In the genomic region with DNA sequence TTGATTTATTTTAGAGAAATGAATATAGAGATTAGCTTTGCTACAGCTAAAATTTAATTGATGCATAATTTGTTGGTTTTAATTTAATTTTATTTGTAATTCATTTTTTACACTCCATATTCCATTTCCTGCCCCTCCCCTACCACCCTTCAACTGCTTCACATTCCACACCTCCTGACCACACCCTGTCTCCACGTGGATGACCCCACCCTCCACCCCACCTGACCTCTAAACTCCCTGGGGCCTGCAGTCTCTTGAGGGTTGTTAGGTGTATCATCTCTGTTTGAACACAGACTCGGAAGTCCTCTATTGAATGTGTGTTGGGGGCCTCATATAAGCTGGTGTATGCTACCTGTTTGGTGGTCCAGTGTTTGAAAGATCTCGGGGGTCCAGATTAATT, we compare ENCODE assay signal across 15 mouse cellular contexts. TPM values are rescaled to one million over a fixed set of nuclear protein-coding genes. Genes with fewer than 3 reads are reported as not detected.
"Had no signal": no experiment of that assay in that cellular context is flagged by ENCODE, and none has a peak within 500 bp of the region (broad histone marks: within the 10 kb centered on the region; RNA-seq: fewer than 3 reads in every experiment).

No protein-coding gene starts in this region.

- H3K9me3 ChIP-seq: limb, embryonic 13.5 days; liver, embryonic 15.5 days; midbrain, embryonic 12.5 days had no signal

- H3K27ac ChIP-seq: limb, embryonic 13.5 days; liver, embryonic 15.5 days; midbrain, embryonic 12.5 days had no signal

- H3K9ac ChIP-seq: limb, embryonic 13.5 days; liver, embryonic 15.5 days; lung, embryonic 14.5 days; midbrain, embryonic 12.5 days had no signal

- H3K4me1 ChIP-seq: limb, embryonic 13.5 days; liver, embryonic 15.5 days; midbrain, embryonic 12.5 days had no signal

- H3K4me2 ChIP-seq: limb, embryonic 13.5 days; liver, embryonic 11.5 days; liver, embryonic 15.5 days; lung, embryonic 14.5 days; midbrain, embryonic 12.5 days had no signal

- H3K4me3 ChIP-seq: limb, embryonic 13.5 days; liver, embryonic 15.5 days; midbrain, embryonic 12.5 days had no signal

- H3K27me3 ChIP-seq: limb, embryonic 13.5 days; liver, embryonic 15.5 days; midbrain, embryonic 12.5 days had no signal

- DNase-seq: kidney, adult 2 months; kidney, postnatal 36 days; left cerebral cortex, postnatal 4 days; lung, embryonic 14.5 days; lung, postnatal 14 days; right cerebral cortex, adult 18-20 months; right cerebral cortex, postnatal 25 days; thymus, postnatal 36 days had no signal

RNA-seq across cellular contexts. Expression of a gene that starts 48.7 kb away (rescaled TPM):
- total RNA-seq: layer of hippocampus, postnatal 14 days; left cerebral cortex, adult 18-20 months had no signal
- polyA plus RNA-seq: small intestine, adult 2 months had no signal
